Mouse (Mus musculus) heart, embryonic 15.5 days (tissue): ENCODE data around the gene Gcnt2. TPM values are rescaled to one million over a fixed set of nuclear protein-coding genes. Genes with fewer than 3 reads are reported as not detected.

Source experiments
- ATAC-seq: fragments of 200-750 bp; cut with Nextera tagmentation; replicated peaks from 2 replicates; pipeline ENCODE4 v1.8.0; 2017; ENCODE audit warnings: low read depth, moderate TSS enrichment; ENCODE audit not compliant: insufficient number of reproducible peaks, insufficient read depth, low FRiP score
- H3K27ac ChIP-seq: fragments of 300-500 bp; sonication (generic); 2 replicates; pipeline ENCODE4 v1.5.1; 2015; ENCODE audit warnings: mild to moderate bottlenecking, inconsistent platforms
- H3K27me3 ChIP-seq: fragments of 300-500 bp; sonication (generic); 2 replicates; pipeline ENCODE4 v1.6.1; 2015; ENCODE audit warnings: inconsistent platforms
- H3K36me3 ChIP-seq: fragments of 300-500 bp; sonication (generic); 2 replicates; pipeline ENCODE4 v1.6.1; 2015; ENCODE audit warnings: mild to moderate bottlenecking, inconsistent platforms
- H3K4me1 ChIP-seq: fragments of 300-500 bp; sonication (generic); replicated peaks from 2 replicates; pipeline ENCODE4 v1.6.1; 2015; ENCODE audit warnings: inconsistent platforms
- H3K4me2 ChIP-seq: fragments of 300-500 bp; sonication (generic); 2 replicates; pipeline ENCODE4 v1.6.1; 2015; ENCODE audit warnings: inconsistent platforms, mild to moderate bottlenecking, moderate library complexity
- H3K4me3 ChIP-seq: fragments of 300-500 bp; sonication (generic); 2 replicates; pipeline ENCODE4 v1.5.1; 2015; ENCODE audit warnings: mild to moderate bottlenecking, inconsistent platforms
- H3K9ac ChIP-seq: fragments of 300-500 bp; sonication (generic); 2 replicates; pipeline ENCODE4 v1.6.1; 2015; ENCODE audit warnings: mild to moderate bottlenecking, inconsistent platforms
- H3K9me3 ChIP-seq: fragments of 300-500 bp; sonication (generic); replicated peaks from 2 replicates; pipeline ENCODE4 v1.6.1; 2016; ENCODE audit warnings: inconsistent platforms
- WGBS: fragments of 180-500 bp; shearing (Covaris S2); methylation state at CpG from one replicate; pipeline ENCODE4 v1.1.7; 2015; ENCODE audit warnings: mixed read lengths; 5-methylcytosine and 5-hydroxymethylcytosine counted together
- polyA plus RNA-seq: library from polyadenylated mRNA; unstranded; fragments of >200 nt; fragmentation: Nextera tagmentation; extraction: Ambion mirVana; gene quantifications from 2 replicates; pipeline ENCODE4 v1.2.1, GENCODE M21; 2015

Gene Gcnt2
- polyA plus RNA-seq = 3.4 and 4.5 TPM in 2 replicates

DNA sequence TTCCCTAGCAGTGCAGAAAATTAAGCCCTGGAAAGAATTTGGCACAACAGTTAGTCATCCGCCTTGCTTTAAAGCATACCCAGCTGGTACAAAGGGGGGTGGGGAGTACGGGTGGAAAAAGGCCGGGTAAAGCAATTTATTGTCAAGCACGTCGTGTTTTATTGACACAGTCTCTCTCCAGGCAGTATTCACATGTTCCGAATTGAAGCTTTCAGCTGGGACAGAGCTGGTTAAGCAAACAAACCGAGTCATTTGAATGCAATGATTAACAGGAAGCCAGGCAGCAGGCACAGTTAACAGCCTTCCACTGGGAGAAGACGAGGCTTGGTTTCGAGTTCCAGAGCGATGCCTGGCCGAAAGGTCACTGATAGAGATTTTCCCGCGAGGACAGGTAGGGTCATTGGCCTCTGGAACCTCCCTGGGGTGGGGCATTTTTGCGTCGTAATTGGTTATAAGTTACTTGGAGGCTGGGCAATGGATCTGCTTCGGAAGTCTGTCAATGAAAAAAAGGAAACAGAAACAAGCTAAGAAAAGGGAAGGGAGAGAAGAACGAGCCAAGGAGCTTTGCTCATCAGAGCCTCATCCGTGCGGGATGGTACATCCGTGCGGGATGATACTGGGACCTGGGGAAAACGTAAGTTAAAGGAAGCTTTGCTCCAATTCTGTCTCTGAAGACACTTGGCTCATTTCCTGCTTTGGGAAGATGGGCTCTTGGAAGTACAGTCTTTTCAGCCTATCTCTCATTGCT lies at the start of gene Gcnt2:
Gene Gcnt2 (plus strand): TSS at position 103 of the 748 bp plus-strand sequence.
- Histone ChIP-seq H3K27me3 (no peaks in the 10 kb centered on the region), H3K9ac (0 out of 2 replicates have a peak within 1 kb of the TSS, but pooled peaks have one; percentile 7), H3K9me3 (no peaks in the 10 kb centered on the region), H3K36me3 (no peaks in the 10 kb centered on the region), H3K4me3 (peak within 1 kb of the TSS; percentile 34), H3K4me1 (peaks cover 11% of the 10 kb centered on the region), H3K4me2 (peak within 1 kb of the TSS; percentile 51), H3K27ac (0 out of 2 replicates have a peak within 1 kb of the TSS, but pooled peaks have one; percentile 13)
- 35% methylated on average over 22 of the region's 22 CpGs for WGBS
- ATAC-seq = no peak

DNA sequence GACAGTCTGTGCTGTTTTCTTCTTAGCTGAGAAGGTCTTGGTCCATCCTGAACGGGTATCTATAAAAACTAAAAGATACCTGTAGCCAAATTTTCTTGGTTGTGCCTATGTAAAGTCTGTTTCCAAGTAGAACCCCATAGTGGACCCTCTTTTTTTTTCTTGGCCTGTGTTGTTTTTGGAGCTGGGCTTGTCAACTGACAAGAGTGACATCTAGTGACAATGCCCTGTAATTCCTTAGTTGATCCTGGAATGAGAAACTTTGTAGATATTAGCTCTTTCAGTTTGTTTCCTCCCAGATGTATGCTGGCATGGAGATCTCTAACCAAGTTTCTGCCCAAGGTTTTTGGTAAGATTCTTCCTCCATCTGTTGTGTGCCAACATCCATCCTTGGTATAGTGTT lies 38.9 kb upstream of the Gcnt2 start:
- Histone ChIP-seq H3K27ac (no peak overlapping the region), H3K9ac (no peak overlapping the region), H3K4me2 (no peak overlapping the region), H3K27me3 (no peaks in the 10 kb centered on the region), H3K4me1 (no peaks in the 10 kb centered on the region), H3K9me3 (no peaks in the 10 kb centered on the region), H3K4me3 (no peak overlapping the region), H3K36me3 (no peaks in the 10 kb centered on the region)
- ATAC-seq = no peak
- WGBS = 50% methylated on average over 1 of the region's 1 CpGs

DNA sequence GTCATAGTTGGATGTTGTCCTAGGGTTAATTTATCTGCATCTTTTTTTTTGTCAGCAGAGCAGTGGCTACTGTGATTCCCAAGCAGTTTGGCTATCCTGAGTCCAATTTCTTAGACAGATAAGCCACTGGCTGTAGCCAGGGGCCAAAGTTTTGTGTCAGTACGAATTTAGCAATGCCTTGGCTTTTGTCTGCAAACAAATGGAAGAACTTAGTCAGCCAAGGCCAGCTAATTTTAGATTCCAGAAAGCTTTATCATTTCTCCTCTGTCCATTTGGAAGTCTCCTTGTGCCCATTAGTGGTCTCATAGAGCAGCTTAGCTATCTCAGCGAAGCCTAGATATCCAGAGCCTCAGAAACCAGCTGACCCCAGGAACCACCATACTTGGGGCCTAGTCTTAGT lies 37.6 kb upstream of the Gcnt2 start:
- Histone ChIP-seq H3K36me3 (no peaks in the 10 kb centered on the region), H3K4me3 (no peak overlapping the region), H3K27me3 (no peaks in the 10 kb centered on the region), H3K9ac (no peak overlapping the region), H3K9me3 (no peaks in the 10 kb centered on the region), H3K4me1 (no peaks in the 10 kb centered on the region), H3K4me2 (no peak overlapping the region), H3K27ac (no peak overlapping the region)
- ATAC-seq = no peak
- 60% methylated on average over 2 of the region's 2 CpGs for WGBS

DNA sequence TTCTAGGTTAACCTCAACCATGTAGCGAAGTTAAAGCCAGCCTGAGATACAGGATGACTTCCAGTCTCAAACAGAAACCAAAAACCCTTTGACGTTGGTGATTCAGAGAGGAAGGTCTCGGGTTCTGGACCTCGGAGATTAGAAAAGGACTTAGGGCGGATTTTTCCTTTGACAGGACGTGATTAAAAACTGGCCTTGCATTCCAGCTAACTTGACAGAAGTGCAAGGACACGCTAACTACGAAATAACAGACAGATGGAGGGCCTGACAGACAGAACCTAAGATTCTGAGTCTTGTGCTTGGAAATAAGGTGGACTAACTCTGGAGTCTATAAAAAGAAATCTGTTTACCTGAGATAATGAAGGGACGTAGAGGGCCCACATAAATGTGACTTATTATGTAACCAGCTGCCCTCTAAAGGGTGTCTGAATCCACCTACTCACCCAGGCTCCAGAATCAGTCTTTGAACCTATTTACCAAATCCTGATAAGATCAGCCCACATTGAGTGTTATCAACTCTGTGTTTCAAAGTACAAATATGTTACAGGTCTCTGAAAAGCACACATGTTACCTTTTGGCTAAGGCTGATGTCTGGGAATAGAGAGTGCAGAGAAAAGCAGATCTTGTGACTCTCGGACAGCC lies 18.3 kb upstream of the Gcnt2 start:
- 48% methylated on average over 10 of the region's 10 CpGs for WGBS
- no peaks in the 10 kb centered on the region for H3K27me3 ChIP-seq
- H3K4me2 ChIP-seq = no peak overlapping the region
- no peak overlapping the region for H3K4me3 ChIP-seq
- H3K36me3 ChIP-seq = no peaks in the 10 kb centered on the region
- H3K9ac ChIP-seq = no peak overlapping the region
- ATAC-seq = no peak
- H3K27ac ChIP-seq = no peak overlapping the region
- no peaks in the 10 kb centered on the region for H3K9me3 ChIP-seq
- H3K4me1 ChIP-seq = 0 out of 2 replicates have a peak, but pooled peaks cover 4% of the 10 kb centered on the region

DNA sequence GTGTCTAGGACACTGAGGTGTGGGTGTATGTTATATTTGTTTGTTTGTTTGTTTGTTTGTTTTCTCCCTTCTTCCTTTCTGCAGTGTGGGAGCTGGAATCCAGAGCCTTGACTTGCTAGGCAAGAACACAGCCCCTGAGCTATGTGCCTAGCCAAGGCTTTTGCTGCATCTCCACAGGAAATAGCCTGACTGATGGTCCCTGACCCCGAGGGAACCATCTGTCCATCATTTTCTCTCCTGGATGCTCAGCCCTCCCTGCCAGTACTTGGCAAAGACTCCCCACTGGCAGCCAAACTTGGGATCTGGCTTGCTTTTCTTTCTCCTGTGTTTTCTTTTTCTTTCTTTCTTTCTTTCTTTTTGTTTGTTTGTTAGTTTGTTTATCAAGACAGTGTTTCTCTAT lies 17.4 kb upstream of the Gcnt2 start:
- Histone ChIP-seq H3K4me1 (0 out of 2 replicates have a peak, but pooled peaks cover 4% of the 10 kb centered on the region), H3K4me3 (no peak overlapping the region), H3K4me2 (no peak overlapping the region), H3K27me3 (no peaks in the 10 kb centered on the region), H3K36me3 (no peaks in the 10 kb centered on the region), H3K9me3 (no peaks in the 10 kb centered on the region), H3K27ac (no peak overlapping the region), H3K9ac (no peak overlapping the region)
- WGBS = 21% methylated on average over 1 of the region's 1 CpGs
- no peak for ATAC-seq

DNA sequence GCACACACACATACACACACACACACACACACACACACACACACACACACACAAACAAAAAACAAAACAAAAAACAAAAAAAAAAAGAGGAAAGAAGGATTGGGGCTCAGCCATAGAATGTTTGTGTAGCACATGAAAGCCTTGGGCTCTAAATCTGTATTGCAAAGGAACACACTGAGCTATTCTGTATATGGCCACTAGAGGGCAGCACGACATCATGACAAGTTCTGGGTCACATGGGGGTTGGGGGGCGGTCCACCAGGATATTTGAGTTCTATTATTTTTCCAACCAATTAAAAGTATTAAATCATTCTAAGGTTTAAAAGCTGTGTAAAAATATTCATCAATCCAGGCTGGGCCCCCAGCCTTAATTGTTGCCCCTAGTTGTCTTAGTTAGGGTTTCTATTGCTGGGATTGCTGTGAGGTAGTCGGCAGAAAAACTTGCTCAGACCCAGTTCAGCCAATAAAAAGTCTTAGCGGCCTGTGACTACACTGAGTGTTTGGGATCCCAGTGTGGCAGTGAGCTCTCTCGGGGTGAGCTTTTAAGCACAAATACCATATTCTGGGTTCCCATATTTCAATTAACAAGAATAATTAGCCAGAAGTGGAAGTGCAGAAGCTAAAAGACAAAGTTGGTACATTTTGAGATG lies 16.0 kb upstream of the Gcnt2 start:
- whole genome bisulfite sequencing = 22% methylated on average over 5 of the region's 5 CpGs

DNA sequence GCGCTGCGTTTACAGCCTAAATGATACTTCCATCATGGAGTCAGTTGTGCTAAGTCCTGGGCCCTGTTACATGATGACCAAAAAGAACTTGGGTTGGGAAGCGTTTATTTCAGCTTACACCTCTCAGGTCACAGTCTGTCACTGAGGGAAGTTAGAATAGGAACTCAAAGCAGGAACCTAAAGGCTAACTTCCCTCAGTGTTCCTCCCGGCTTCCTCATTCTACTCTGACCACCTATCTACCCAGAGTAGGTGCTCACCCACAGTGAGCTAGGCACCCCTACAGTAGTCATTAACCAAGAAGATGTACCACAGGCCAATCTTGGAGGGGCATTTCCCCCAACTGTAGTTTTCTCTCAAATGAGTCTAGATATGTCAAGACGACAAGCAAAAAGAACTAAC lies 15.4 kb upstream of the Gcnt2 start:
- Histone ChIP-seq H3K36me3 (no peaks in the 10 kb centered on the region), H3K4me2 (no peak overlapping the region), H3K9me3 (no peaks in the 10 kb centered on the region), H3K4me1 (0 out of 2 replicates have a peak, but pooled peaks cover 4% of the 10 kb centered on the region), H3K27ac (no peak overlapping the region), H3K27me3 (no peaks in the 10 kb centered on the region), H3K4me3 (no peak overlapping the region), H3K9ac (no peak overlapping the region)
- ATAC-seq = no peak
- WGBS = 82% methylated on average over 5 of the region's 5 CpGs

More for the DNA sequence above, 16.0 kb upstream of the Gcnt2 start:
- H3K4me1 ChIP-seq = 0 out of 2 replicates have a peak, but pooled peaks cover 4% of the 10 kb centered on the region
- peak overlapping the region; percentile 40 for H3K4me2 ChIP-seq
- H3K9ac ChIP-seq = no peak overlapping the region
- no peak for ATAC-seq
- H3K9me3 ChIP-seq = no peaks in the 10 kb centered on the region
- no peaks in the 10 kb centered on the region for H3K36me3 ChIP-seq
- no peak overlapping the region for H3K27ac ChIP-seq
- H3K27me3 ChIP-seq = no peaks in the 10 kb centered on the region
- H3K4me3 ChIP-seq = no peak overlapping the region

DNA sequence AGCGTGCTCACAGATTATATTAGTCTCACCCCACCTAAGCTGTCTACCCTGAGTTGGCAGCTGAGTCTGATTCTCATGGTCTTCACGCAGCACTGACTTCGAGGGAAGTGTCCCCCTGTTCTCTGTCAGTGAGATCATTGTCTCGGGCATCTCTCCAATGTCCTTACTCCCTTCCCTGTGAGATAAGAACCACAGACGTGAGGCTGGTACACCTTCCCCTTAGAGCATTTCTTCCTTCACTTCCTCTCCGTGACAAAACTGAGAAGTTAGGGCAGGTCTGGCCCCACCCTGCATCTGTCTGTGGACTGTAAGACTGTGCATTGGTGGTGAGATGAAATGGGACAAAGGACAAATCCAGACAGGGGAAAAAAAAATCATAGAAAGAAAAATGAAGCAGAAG lies 13.6 kb upstream of the Gcnt2 start:
- WGBS = 24% methylated on average over 6 of the region's 6 CpGs

DNA sequence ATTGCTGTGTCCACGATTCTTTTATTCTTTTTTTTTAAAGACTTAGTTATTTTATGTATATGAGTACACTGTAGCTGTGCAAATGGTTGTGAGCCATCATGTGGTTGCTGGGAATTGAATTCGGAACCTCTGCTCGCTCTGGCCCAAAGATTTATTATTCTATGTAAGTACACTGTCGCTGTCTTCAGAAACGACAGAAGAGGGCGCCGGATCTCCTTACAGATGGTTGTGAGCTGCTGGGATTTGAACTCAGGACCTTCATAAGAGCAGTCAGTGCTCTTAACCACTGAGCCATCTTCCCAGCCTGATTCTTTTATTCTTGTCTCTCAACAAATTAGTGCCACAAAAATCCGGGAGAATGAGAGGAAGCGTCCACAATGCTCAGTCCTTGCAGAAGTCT lies 13.2 kb upstream of the Gcnt2 start:
- H3K4me3 ChIP-seq = no peak overlapping the region
- H3K9me3 ChIP-seq = no peaks in the 10 kb centered on the region
- no peak overlapping the region for H3K4me2 ChIP-seq
- H3K27me3 ChIP-seq = no peaks in the 10 kb centered on the region
- H3K36me3 ChIP-seq = no peaks in the 10 kb centered on the region
- H3K9ac ChIP-seq = no peak overlapping the region
- WGBS = 59% methylated on average over 9 of the region's 9 CpGs
- H3K4me1 ChIP-seq = 0 out of 2 replicates have a peak, but pooled peaks cover 4% of the 10 kb centered on the region
- no peak for ATAC-seq
- H3K27ac ChIP-seq = no peak overlapping the region

More for the DNA sequence above, 13.6 kb upstream of the Gcnt2 start:
- Histone ChIP-seq H3K4me3 (no peak overlapping the region), H3K9me3 (no peaks in the 10 kb centered on the region), H3K4me1 (0 out of 2 replicates have a peak, but pooled peaks cover 4% of the 10 kb centered on the region), H3K27me3 (no peaks in the 10 kb centered on the region), H3K9ac (0 out of 2 replicates have a peak overlapping the region, but pooled peaks have one; percentile 28), H3K27ac (no peak overlapping the region), H3K36me3 (no peaks in the 10 kb centered on the region), H3K4me2 (no peak overlapping the region)
- no peak for ATAC-seq

DNA sequence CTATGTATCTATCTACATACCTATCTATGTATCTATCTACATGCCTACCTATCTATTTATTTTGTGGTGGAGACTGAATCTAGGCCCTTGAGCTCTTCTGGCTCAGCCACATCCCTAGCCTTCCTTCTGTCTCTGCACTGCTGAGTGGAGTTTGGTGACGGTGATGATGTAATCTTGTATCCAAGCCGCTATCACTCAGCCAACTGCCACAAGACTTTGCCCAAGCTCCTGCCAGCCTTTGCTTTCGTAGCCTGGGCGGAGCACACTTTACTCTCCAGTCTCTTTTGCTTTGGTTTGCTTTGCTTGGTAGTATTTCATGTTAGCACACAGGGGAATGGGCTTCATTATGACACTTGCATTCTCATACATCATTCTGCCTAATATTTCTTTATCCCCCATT lies 11.7 kb upstream of the Gcnt2 start:
- 58% methylated on average over 4 of the region's 4 CpGs for WGBS
- H3K4me2 ChIP-seq = no peak overlapping the region

DNA sequence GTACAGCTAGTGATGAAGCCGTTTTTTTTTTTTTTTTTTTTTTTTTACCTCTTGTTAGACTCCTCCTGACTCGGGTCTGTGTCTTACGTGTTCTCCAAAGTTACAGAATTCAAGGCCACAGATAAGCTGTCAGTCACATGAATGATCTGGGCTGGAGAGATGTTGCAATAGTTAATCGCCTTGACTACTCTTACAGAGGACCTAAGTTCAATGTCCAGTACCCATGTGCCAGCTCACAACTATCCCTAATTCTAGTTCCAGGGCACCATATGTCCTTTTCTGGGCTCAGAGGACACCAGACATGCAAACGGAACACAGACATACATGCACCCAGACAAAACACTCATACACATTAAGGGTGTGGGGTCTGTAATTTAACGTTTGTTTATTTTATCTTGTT lies 8.9 kb upstream of the Gcnt2 start:
- H3K9ac ChIP-seq = no peak overlapping the region
- WGBS = 83% methylated on average over 6 of the region's 6 CpGs
- no peaks in the 10 kb centered on the region for H3K36me3 ChIP-seq
- H3K9me3 ChIP-seq = no peaks in the 10 kb centered on the region
- H3K27me3 ChIP-seq = no peaks in the 10 kb centered on the region
- no peak overlapping the region for H3K27ac ChIP-seq
- H3K4me3 ChIP-seq = no peak overlapping the region
- no peak for ATAC-seq
- H3K4me2 ChIP-seq = no peak overlapping the region
- H3K4me1 ChIP-seq = peaks cover 16% of the 10 kb centered on the region

More for the DNA sequence above, 11.7 kb upstream of the Gcnt2 start:
- H3K27me3 ChIP-seq = no peaks in the 10 kb centered on the region
- H3K4me3 ChIP-seq = no peak overlapping the region
- no peaks in the 10 kb centered on the region for H3K9me3 ChIP-seq
- ATAC-seq = no peak
- H3K9ac ChIP-seq = no peak overlapping the region
- 0 out of 2 replicates have a peak, but pooled peaks cover 4% of the 10 kb centered on the region for H3K4me1 ChIP-seq
- H3K36me3 ChIP-seq = no peaks in the 10 kb centered on the region
- H3K27ac ChIP-seq = no peak overlapping the region
